Mouse (Mus musculus) CH12.LX (cell line): ENCODE results near the gene Tada3. TPM values are rescaled to one million over a fixed set of nuclear protein-coding genes. Genes with fewer than 3 reads are reported as not detected.

Experiments used
- DNase-seq: peaks from one replicate; pipeline ENCODE4 v3.0.0-alpha.2; 2013; ENCODE audit errors: extremely low read depth
- H3K27ac ChIP-seq: 2 replicates; pipeline ENCODE4 v1.5.1; 2012; ENCODE audit warnings: low read depth, mild to moderate bottlenecking, control low read depth, moderate library complexity; ENCODE audit not compliant: insufficient read depth
- H3K27me3 ChIP-seq: replicated peaks from 2 replicates; pipeline ENCODE3; 2012; ENCODE audit warnings: inconsistent platforms
- H3K36me3 ChIP-seq, 2 experiments: replicated peaks in 1 of 2; 2 replicates each; pipeline versions ENCODE3 to v1.6.1; 2012; ENCODE audit warnings: inconsistent platforms in 1 of 2, low read length in 1 of 2, mild to moderate bottlenecking in 1 of 2, mixed read lengths in 1 of 2, moderate library complexity in 1 of 2; ENCODE audit not compliant: control insufficient read depth in 1 of 2, insufficient read depth in 1 of 2
- H3K4me1 ChIP-seq, 2 experiments: 2 replicates each; pipeline ENCODE4 v1.6.1; 2012; ENCODE audit warnings: inconsistent platforms in 1 of 2, moderate library complexity in 1 of 2; ENCODE audit not compliant: insufficient read depth in 2 of 2, control insufficient read depth in 1 of 2
- H3K4me2 ChIP-seq: 2 replicates; pipeline ENCODE4 v1.6.1; 2012; ENCODE audit warnings: low read depth, mild to moderate bottlenecking, control low read depth; ENCODE audit not compliant: poor library complexity, insufficient read depth, severe bottlenecking
- H3K4me3 ChIP-seq, 3 experiments: fragments of 150-350 bp in 1 of 3; sonication (generic) in 1 of 3; replicated peaks in 1 of 3; 2 replicates each; pipeline versions ENCODE3 to v1.5.1; 2011 to 2012; ENCODE audit warnings: low read depth in 2 of 3, low read length in 2 of 3, mild to moderate bottlenecking in 2 of 3, moderate library complexity in 2 of 3, control low read depth in 1 of 3, improper control_type of control experiment in 1 of 3, inconsistent platforms in 1 of 3, mixed read lengths in 1 of 3; ENCODE audit not compliant: poor library complexity in 1 of 3
- H3K79me2 ChIP-seq: replicated peaks from 2 replicates; pipeline ENCODE4 v1.6.1; 2012; ENCODE audit warnings: mild to moderate bottlenecking, moderate library complexity; ENCODE audit not compliant: control insufficient read depth, poor library complexity, insufficient read depth, severe bottlenecking; ENCODE audit errors: extremely low read depth
- H3K9ac ChIP-seq: 2 replicates; pipeline ENCODE4 v1.6.1; 2012; ENCODE audit warnings: low read depth, mild to moderate bottlenecking, control low read depth, moderate library complexity; ENCODE audit not compliant: insufficient read depth
- H3K9me3 ChIP-seq: replicated peaks from 2 replicates; pipeline ENCODE3; 2012; ENCODE audit warnings: low read length, inconsistent platforms, mixed read lengths
- CHD1 ChIP-seq: IDR thresholded peaks from 2 replicates; pipeline ENCODE4 v1.6.1; 2012; ENCODE audit warnings: low read depth, low read length, improper control_type of control experiment, inconsistent platforms
- E2F4 ChIP-seq: IDR thresholded peaks from 2 replicates; pipeline ENCODE4 v1.6.1; 2011; ENCODE audit warnings: low read depth, low read length, improper control_type of control experiment; ENCODE audit not compliant: insufficient replicate concordance
- IRF4 ChIP-seq: IDR thresholded peaks from 2 replicates; pipeline ENCODE4 v1.6.1; 2014; ENCODE audit warnings: low read depth, mild to moderate bottlenecking, inconsistent platforms, low read length, improper control_type of control experiment
- MAFK ChIP-seq: IDR thresholded peaks from 2 replicates; pipeline ENCODE4 v1.6.1; 2011; ENCODE audit warnings: low read length, improper control_type of control experiment; ENCODE audit not compliant: insufficient replicate concordance
- MEF2A ChIP-seq: IDR thresholded peaks from 2 replicates; pipeline ENCODE4 v1.6.1; 2014; ENCODE audit warnings: low read depth, mild to moderate bottlenecking, inconsistent platforms, low read length, improper control_type of control experiment, borderline replicate concordance
- MXI1 ChIP-seq: IDR thresholded peaks from 2 replicates; pipeline ENCODE4 v1.6.1; 2011; ENCODE audit warnings: mild to moderate bottlenecking, low read depth, low read length, improper control_type of control experiment
- MYC ChIP-seq: IDR thresholded peaks from 2 replicates; pipeline ENCODE4 v1.6.1; 2011; ENCODE audit warnings: low read depth, mild to moderate bottlenecking, improper control_type of control experiment, low read length
- POLR2A ChIP-seq: IDR thresholded peaks from 2 replicates; pipeline ENCODE4 v1.6.1; 2011; ENCODE audit warnings: low read depth, mild to moderate bottlenecking, improper control_type of control experiment, low read length
- RAD21 ChIP-seq: IDR thresholded peaks from 2 replicates; pipeline ENCODE4 v1.6.1; 2011; ENCODE audit warnings: low read depth, mild to moderate bottlenecking, low read length, improper control_type of control experiment, moderate library complexity
- SMC3 ChIP-seq: IDR thresholded peaks from 2 replicates; pipeline ENCODE4 v1.6.1; 2011; ENCODE audit warnings: low read depth, low read length, improper control_type of control experiment
- TBP ChIP-seq: conservative IDR thresholded peaks from 2 replicates; pipeline ENCODE4 v1.6.1; 2011; ENCODE audit warnings: low read depth, low read length, improper control_type of control experiment
- USF1 ChIP-seq: IDR thresholded peaks from 2 replicates; pipeline ENCODE4 v1.6.1; 2014; ENCODE audit warnings: low read depth, mild to moderate bottlenecking, inconsistent platforms, low read length, improper control_type of control experiment
- dilution Hi-C: fragments of 300-500 bp; cut with MboI; formaldehyde crosslinking; loops from 2 replicates; pipeline ENCODE4 v1.14.3; 2020; ENCODE audit warnings: low sequenced_read_pairs; ENCODE audit not compliant: extremely low pct_unique_long_range_greater_than_20kb, extremely low pct_ligation_motif_present
- in situ Hi-C: fragments of 300-500 bp; cut with MboI; formaldehyde crosslinking; loops from 3 replicates; pipeline ENCODE4 v1.14.3; 2019; ENCODE audit warnings: low sequenced_read_pairs, low pct_ligation_motif_present, low pct_unique_long_range_greater_than_20kb, mixed read lengths
- polyA plus RNA-seq: library from polyadenylated mRNA; unstranded; fragments of >175 nt; gene quantifications from 2 replicates; pipeline ENCODE4 v1.2.1, GENCODE M21; 2012; ENCODE audit warnings: low read depth; ENCODE audit not compliant: insufficient read length
- total RNA-seq, 2 experiments: library from RNA; depleted of rRNA; stranded (reverse); fragments of 300-350 nt in 1 of 2; fragments of >200 nt in 1 of 2; gene quantifications; 2 replicates each; pipeline ENCODE4 v1.2.3; 2012 to 2014

Tada3 gene
- total and polyA plus RNA-seq, 3 experiments, result 7.2 to 28.2 (median 19.4) TPM

DNA sequence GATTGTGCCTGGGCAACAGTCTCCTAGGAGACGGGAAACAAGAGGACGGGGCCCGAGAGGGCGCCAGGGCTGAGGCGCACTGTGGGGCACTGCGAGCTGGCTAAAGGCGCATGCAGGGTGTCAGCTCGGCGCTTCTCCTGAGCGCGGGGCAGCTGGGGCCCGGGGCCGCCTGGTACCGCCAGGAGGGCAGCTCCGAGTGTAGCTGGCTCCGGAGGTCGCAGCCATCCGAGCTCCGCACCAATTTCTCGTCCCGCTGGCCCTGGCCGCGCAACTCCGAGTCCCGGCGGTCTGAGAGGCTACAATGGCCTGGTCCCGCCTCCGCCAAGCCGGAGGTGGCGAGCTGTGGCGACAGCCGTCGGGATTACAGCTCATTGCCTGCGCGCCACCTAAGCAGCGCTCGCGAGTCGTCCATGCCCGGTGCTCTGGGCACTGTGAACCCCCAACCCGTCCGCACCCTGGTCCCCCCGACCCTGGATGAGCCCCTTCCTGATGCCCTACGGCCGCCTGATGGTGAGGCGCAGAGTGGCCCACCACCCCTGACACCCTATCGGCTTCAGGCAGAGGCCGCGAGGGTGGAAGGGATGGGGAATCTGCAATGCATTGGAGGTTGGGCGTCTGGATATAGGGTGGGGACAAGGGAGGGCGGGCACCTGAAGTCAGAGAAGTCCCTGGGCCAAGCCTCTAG is 14.8 kb upstream of the Tada3 start:
- H3K4me1 ChIP-seq, result no peaks in the 10 kb centered on the region
- no peaks in the 10 kb centered on the region for H3K79me2 ChIP-seq
- peaks cover 69 to 96% of the 10 kb centered on the region in 2 experiments for H3K36me3 ChIP-seq
- dilution Hi-C loops, result no loop called here
- no peak for DNase-seq
- TF ChIP-seq CHD1, result no peak
- TF ChIP-seq SMC3, result no peak
- no peak for TF ChIP-seq MXI1
- TF ChIP-seq MAFK, result no peak
- TF ChIP-seq, all 38 proteins: peak for 0
- Histone ChIP-seq H3K27me3 (no peaks in the 10 kb centered on the region), H3K4me3 (no peak overlapping the region), H3K27ac (no peak overlapping the region), H3K9me3 (peaks cover 8% of the 10 kb centered on the region), H3K4me2 (no peak overlapping the region), H3K9ac (no peak overlapping the region)
- in situ Hi-C loops, result no loop called here

DNA sequence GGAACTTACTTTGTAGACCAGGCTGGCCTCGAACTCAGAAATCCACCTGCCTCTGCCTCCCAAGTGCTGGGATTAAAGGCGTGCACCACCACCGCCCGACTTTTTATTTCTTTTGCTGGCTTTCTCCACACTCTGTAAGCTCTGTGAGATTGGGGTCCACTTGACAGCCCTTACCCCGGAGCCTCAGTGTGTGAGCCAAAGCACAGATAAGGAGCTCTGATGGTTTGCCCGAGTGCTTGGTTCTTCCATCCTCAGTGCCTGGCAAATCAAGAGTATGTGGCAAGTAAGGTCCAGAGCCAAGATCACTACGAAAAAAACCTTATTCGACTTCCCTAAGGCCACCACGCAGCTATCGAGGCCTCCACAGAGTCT is 14.3 kb upstream of the Tada3 start:
- Histone ChIP-seq H3K27ac (no peak overlapping the region), H3K27me3 (no peaks in the 10 kb centered on the region), H3K4me2 (no peak overlapping the region)
- in situ Hi-C loops, result no loop called here
- TF ChIP-seq TBP, result no peak
- TF ChIP-seq MYC, result no peak
- TF ChIP-seq MXI1, result no peak
- TF ChIP-seq IRF4, result no peak
- TF ChIP-seq RAD21, result no peak
- no peak for TF ChIP-seq USF1
- TF ChIP-seq MEF2A, result no peak
- no peak for TF ChIP-seq SMC3
- TF ChIP-seq E2F4, result no peak
- TF ChIP-seq, all 38 proteins: peak for 0
- no peak overlapping the region for H3K4me3 ChIP-seq
- no peaks in the 10 kb centered on the region for H3K79me2 ChIP-seq
- H3K36me3 ChIP-seq, result peaks cover 71 to 96% of the 10 kb centered on the region in 2 experiments
- no peak for DNase-seq
- no peaks in the 10 kb centered on the region for H3K4me1 ChIP-seq
- dilution Hi-C loops, result no loop called here
- no peak overlapping the region for H3K9ac ChIP-seq
- peaks cover 8% of the 10 kb centered on the region for H3K9me3 ChIP-seq

DNA sequence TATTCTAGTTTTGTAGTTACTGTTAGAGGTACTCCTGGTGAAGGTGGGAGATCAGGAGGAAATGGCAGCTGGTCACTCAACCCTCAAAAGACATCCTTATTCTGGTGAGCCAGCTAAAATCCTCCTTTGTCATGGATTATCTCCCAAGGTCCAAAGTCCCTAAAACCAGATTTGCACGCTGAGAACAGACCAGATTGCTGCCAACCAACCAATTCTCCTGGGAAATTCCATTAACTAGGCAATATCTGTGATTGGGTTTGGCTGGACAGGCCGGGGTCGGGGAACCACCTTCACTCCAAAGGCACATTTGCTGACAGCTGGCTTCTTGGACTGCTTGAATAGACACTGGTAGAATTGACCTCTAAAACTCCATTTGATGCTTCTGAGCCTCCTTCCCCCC is 13.0 kb upstream of the Tada3 start:
- dilution Hi-C loops, result no loop called here
- H3K36me3 ChIP-seq, result peaks cover 73 to 97% of the 10 kb centered on the region in 2 experiments
- no peak overlapping the region for H3K4me3 ChIP-seq
- DNase-seq, result no peak
- H3K27me3 ChIP-seq, result no peaks in the 10 kb centered on the region
- H3K9ac ChIP-seq, result no peak overlapping the region
- in situ Hi-C loops, result no loop called here
- H3K79me2 ChIP-seq, result no peaks in the 10 kb centered on the region; the same call in 1 of the 2 replicates
- H3K4me1 ChIP-seq, result peaks cover 0 to 6% of the 10 kb centered on the region in 2 experiments; a peak in 1 of 4 replicates
- H3K9me3 ChIP-seq, result peaks cover 8% of the 10 kb centered on the region
- H3K27ac ChIP-seq, result no peak overlapping the region
- no peak overlapping the region for H3K4me2 ChIP-seq
- no peak for TF ChIP-seq POLR2A
